Mouse (Mus musculus): ENCODE measurements at regions not wholly inside any gene's neighbourhood (a gene's known extent, or its start where the extent isn't known, plus 50 kb on each side); places are given as distances from the start of the nearest gene placed in this dataset.

GRCm38 (mm10) chr14:105562843-105563242, 304.5 kb downstream of the Ndfip2 start:
- Histone ChIP-seq H3K9ac (no peak overlapping the region), H3K4me2 (replicated peaks) (no peak overlapping the region), H3K27me3 (ENCODE audit: control insufficient read depth, insufficient read depth, low read length) (no peaks in the 10 kb centered on the region), H3K27ac (no peak overlapping the region), H3K9me3 (ENCODE audit: control insufficient read depth, low read length) (no peaks in the 10 kb centered on the region), H3K36me3 (replicated peaks; ENCODE audit: control insufficient read depth, insufficient read depth) (no peaks in the 10 kb centered on the region), H3K4me1 (replicated peaks; ENCODE audit: control insufficient read depth, insufficient read depth, low read length) (no peaks in the 10 kb centered on the region), H3K4me3 (replicated peaks; ENCODE audit: low read length) (no peak overlapping the region)
- DNase-seq (ENCODE audit: low spot score) (no peak), ATAC-seq (ENCODE audit: low FRiP score) (no peak)
- WGBS = 98% methylated on average over 2 of the region's 2 CpGs

GRCm38 (mm10) chr14:105556813-105557212, 298.4 kb downstream of the Ndfip2 start:
- Histone ChIP-seq H3K4me3 (replicated peaks; ENCODE audit: low read length) (no peak overlapping the region), H3K27ac (no peak overlapping the region), H3K27me3 (ENCODE audit: control insufficient read depth, insufficient read depth, low read length) (no peaks in the 10 kb centered on the region), H3K4me1 (replicated peaks; ENCODE audit: control insufficient read depth, insufficient read depth, low read length) (no peaks in the 10 kb centered on the region), H3K9me3 (ENCODE audit: control insufficient read depth, low read length) (no peaks in the 10 kb centered on the region), H3K36me3 (replicated peaks; ENCODE audit: control insufficient read depth, insufficient read depth) (no peaks in the 10 kb centered on the region), H3K9ac (no peak overlapping the region), H3K4me2 (replicated peaks) (no peak overlapping the region)
- ATAC-seq (ENCODE audit: low FRiP score) (no peak), DNase-seq (ENCODE audit: low spot score) (no peak)
- WGBS = 81% methylated on average over 3 of the region's 3 CpGs

GRCm38 (mm10) chr14:105544066-105544465, 285.7 kb downstream of the Ndfip2 start:
- DNase-seq (ENCODE audit: low spot score) (no peak), ATAC-seq (ENCODE audit: low FRiP score) (no peak)
- no peaks in the 10 kb centered on the region for H3K27me3 ChIP-seq (ENCODE audit: control insufficient read depth, insufficient read depth, low read length)
- H3K27ac ChIP-seq = no peak overlapping the region
- no peak overlapping the region for H3K4me2 ChIP-seq (replicated peaks)
- WGBS = 83% methylated on average over 3 of the region's 3 CpGs
- no peaks in the 10 kb centered on the region for H3K9me3 ChIP-seq (ENCODE audit: control insufficient read depth, low read length)
- peaks cover 10% of the 10 kb centered on the region; the same call in 1 of the 2 replicates for H3K4me1 ChIP-seq (replicated peaks; ENCODE audit: control insufficient read depth, insufficient read depth, low read length)
- no peak overlapping the region for H3K9ac ChIP-seq
- no peak overlapping the region for H3K4me3 ChIP-seq (replicated peaks; ENCODE audit: low read length)
- no peaks in the 10 kb centered on the region for H3K36me3 ChIP-seq (replicated peaks; ENCODE audit: control insufficient read depth, insufficient read depth)

- Histone ChIP-seq H3K9me3 (ENCODE audit: control insufficient read depth, low read length) (no peaks in the 10 kb centered on the region), H3K27ac (peak overlapping the region; percentile 70), H3K4me3 (replicated peaks; ENCODE audit: low read length) (peak overlapping the region; percentile 21), H3K9ac (peak overlapping the region; percentile 9), H3K27me3 (ENCODE audit: control insufficient read depth, insufficient read depth, low read length) (no peaks in the 10 kb centered on the region), H3K4me2 (replicated peaks) (peak overlapping the region; percentile 39), H3K4me1 (replicated peaks; ENCODE audit: control insufficient read depth, insufficient read depth, low read length) (peaks cover 10% of the 10 kb centered on the region; the same call in 1 of the 2 replicates), H3K36me3 (replicated peaks; ENCODE audit: control insufficient read depth, insufficient read depth) (no peaks in the 10 kb centered on the region)
- 3% methylated on average over 15 of the region's 15 CpGs for WGBS
- peak; percentile 78; the same call in 1 of the 2 replicates for ATAC-seq (ENCODE audit: low FRiP score)
- DNase-seq (ENCODE audit: low spot score) = peak; percentile 52
These were observed 284.2 kb downstream of the Ndfip2 start for GRCm38 (mm10) chr14:105542486-105543145.

- Histone ChIP-seq H3K36me3 (replicated peaks; ENCODE audit: control insufficient read depth, insufficient read depth) (no peaks in the 10 kb centered on the region), H3K27me3 (ENCODE audit: control insufficient read depth, insufficient read depth, low read length) (no peaks in the 10 kb centered on the region), H3K4me2 (replicated peaks) (peak overlapping the region; percentile 39), H3K9ac (peak overlapping the region; percentile 9; the same call in 1 of the 2 replicates), H3K9me3 (ENCODE audit: control insufficient read depth, low read length) (no peaks in the 10 kb centered on the region), H3K4me3 (replicated peaks; ENCODE audit: low read length) (no peak overlapping the region), H3K4me1 (replicated peaks; ENCODE audit: control insufficient read depth, insufficient read depth, low read length) (peaks cover 10% of the 10 kb centered on the region; the same call in 1 of the 2 replicates), H3K27ac (peak overlapping the region; percentile 70; the same call in 1 of the 2 replicates)
- no peak for ATAC-seq (ENCODE audit: low FRiP score)
- DNase-seq (ENCODE audit: low spot score) = no peak
- 34% methylated on average over 8 of the region's 8 CpGs for WGBS
These were observed 283.7 kb downstream of the Ndfip2 start for GRCm38 (mm10) chr14:105542090-105542485.

GRCm38 (mm10) chr14:105532168-105532745, 273.9 kb downstream of the Ndfip2 start:
- 84% methylated on average over 10 of the region's 10 CpGs for WGBS
- DNase-seq (ENCODE audit: low spot score) = no peak
- H3K4me2 ChIP-seq (replicated peaks) = no peak overlapping the region
- ATAC-seq (ENCODE audit: low FRiP score) = no peak
- H3K27me3 ChIP-seq (ENCODE audit: control insufficient read depth, insufficient read depth, low read length) = no peaks in the 10 kb centered on the region
- H3K36me3 ChIP-seq (replicated peaks; ENCODE audit: control insufficient read depth, insufficient read depth) = no peaks in the 10 kb centered on the region
- peaks cover 10% of the 10 kb centered on the region; the same call in 1 of the 2 replicates for H3K9me3 ChIP-seq (ENCODE audit: control insufficient read depth, low read length)
- no peak overlapping the region for H3K27ac ChIP-seq
- H3K4me3 ChIP-seq (replicated peaks; ENCODE audit: low read length) = no peak overlapping the region
- no peak overlapping the region for H3K9ac ChIP-seq
- H3K4me1 ChIP-seq (replicated peaks; ENCODE audit: control insufficient read depth, insufficient read depth, low read length) = no peaks in the 10 kb centered on the region

- ATAC-seq (ENCODE audit: low FRiP score) (no peak), DNase-seq (ENCODE audit: low spot score) (no peak)
- 89% methylated on average over 6 of the region's 6 CpGs for WGBS
- H3K4me3 ChIP-seq (replicated peaks; ENCODE audit: low read length) = no peak overlapping the region
- H3K36me3 ChIP-seq (replicated peaks; ENCODE audit: control insufficient read depth, insufficient read depth) = no peaks in the 10 kb centered on the region
- no peaks in the 10 kb centered on the region for H3K9me3 ChIP-seq (ENCODE audit: control insufficient read depth, low read length)
- H3K4me2 ChIP-seq (replicated peaks) = no peak overlapping the region
- no peak overlapping the region for H3K27ac ChIP-seq
- H3K9ac ChIP-seq = no peak overlapping the region
- no peaks in the 10 kb centered on the region for H3K27me3 ChIP-seq (ENCODE audit: control insufficient read depth, insufficient read depth, low read length)
- no peaks in the 10 kb centered on the region for H3K4me1 ChIP-seq (replicated peaks; ENCODE audit: control insufficient read depth, insufficient read depth, low read length)
These were observed 269.7 kb downstream of the Ndfip2 start for GRCm38 (mm10) chr14:105528107-105528506.

- no peaks in the 10 kb centered on the region for H3K4me1 ChIP-seq (replicated peaks; ENCODE audit: control insufficient read depth, insufficient read depth, low read length)
- H3K4me2 ChIP-seq (replicated peaks) = no peak overlapping the region
- WGBS = 89% methylated on average over 4 of the region's 4 CpGs
- H3K27ac ChIP-seq = no peak overlapping the region
- ATAC-seq (ENCODE audit: low FRiP score) (no peak), DNase-seq (ENCODE audit: low spot score) (no peak)
- no peaks in the 10 kb centered on the region for H3K27me3 ChIP-seq (ENCODE audit: control insufficient read depth, insufficient read depth, low read length)
- H3K9ac ChIP-seq = no peak overlapping the region
- no peaks in the 10 kb centered on the region for H3K36me3 ChIP-seq (replicated peaks; ENCODE audit: control insufficient read depth, insufficient read depth)
- H3K4me3 ChIP-seq (replicated peaks; ENCODE audit: low read length) = no peak overlapping the region
- H3K9me3 ChIP-seq (ENCODE audit: control insufficient read depth, low read length) = no peaks in the 10 kb centered on the region
These were observed 265.5 kb downstream of the Ndfip2 start for GRCm38 (mm10) chr14:105523849-105524248.

- DNase-seq (ENCODE audit: low spot score) (no peak), ATAC-seq (ENCODE audit: low FRiP score) (no peak)
- H3K4me2 ChIP-seq (replicated peaks) = no peak overlapping the region
- whole genome bisulfite sequencing = 71% methylated on average over 1 of the region's 1 CpGs
- H3K36me3 ChIP-seq (replicated peaks; ENCODE audit: control insufficient read depth, insufficient read depth) = no peaks in the 10 kb centered on the region
- no peak overlapping the region for H3K9ac ChIP-seq
- H3K27ac ChIP-seq = no peak overlapping the region
- no peaks in the 10 kb centered on the region for H3K4me1 ChIP-seq (replicated peaks; ENCODE audit: control insufficient read depth, insufficient read depth, low read length)
- H3K27me3 ChIP-seq (ENCODE audit: control insufficient read depth, insufficient read depth, low read length) = no peaks in the 10 kb centered on the region
- H3K9me3 ChIP-seq (ENCODE audit: control insufficient read depth, low read length) = no peaks in the 10 kb centered on the region
- H3K4me3 ChIP-seq (replicated peaks; ENCODE audit: low read length) = no peak overlapping the region
These were observed 263.9 kb downstream of the Ndfip2 start for GRCm38 (mm10) chr14:105522279-105522678.

Measured in hindbrain, embryonic 14.5 days (tissue).